Mouse (Mus musculus) lung, adult 10 weeks (tissue): ENCODE data around the gene Vmn1r68. TPM values are rescaled to one million over a fixed set of nuclear protein-coding genes. Genes with fewer than 3 reads are reported as not detected.

Source experiments
- polyA plus RNA-seq: library from polyadenylated mRNA; stranded (reverse); fragments of 350-450 nt; fragmentation: Illumina TruSeq; extraction: RNeasy Lipid Tissue Mini Kit (QIAGEN cat#74804); gene quantifications from one replicate; pipeline ENCODE4 v1.2.3, GENCODE M21; 2014; ENCODE audit warnings: low read depth, low replicate concordance; ENCODE audit not compliant: insufficient read depth

The Vmn1r68 gene
- polyA plus RNA-seq, result not detected

GRCm38 (mm10) chr7:10558385-10558784, at the start of gene Vmn1r68:
Gene Vmn1r68 (minus strand): TSS chr7:10558485.

GRCm38 (mm10) chr7:10494786-10495521, 63.3 kb downstream of the Vmn1r68 start, which contains the start of gene Zik1:
Gene Zik1 (minus strand): TSS chr7:10495394.

Other genes with a start within 250 kb of the Vmn1r68 start
- not detected for gene Vmn1r67, start 115.2 kb downstream of the Vmn1r68 start, polyA plus RNA-seq
- 0.71 TPM for gene Zik1, start 63.1 kb downstream of the Vmn1r68 start, polyA plus RNA-seq
- not detected for gene Vmn1r69, start 55.2 kb upstream of the Vmn1r68 start, polyA plus RNA-seq
- gene Vmn1r70, start 73.0 kb upstream of the Vmn1r68 start, polyA plus RNA-seq, result not detected
- not detected for gene Nlrp4b, start 129.3 kb upstream of the Vmn1r68 start, polyA plus RNA-seq
- not detected for gene Vmn1r71, start 195.9 kb upstream of the Vmn1r68 start, polyA plus RNA-seq